Comparison of ENCODE assay signal across 12 mouse cellular contexts in the genomic region with DNA sequence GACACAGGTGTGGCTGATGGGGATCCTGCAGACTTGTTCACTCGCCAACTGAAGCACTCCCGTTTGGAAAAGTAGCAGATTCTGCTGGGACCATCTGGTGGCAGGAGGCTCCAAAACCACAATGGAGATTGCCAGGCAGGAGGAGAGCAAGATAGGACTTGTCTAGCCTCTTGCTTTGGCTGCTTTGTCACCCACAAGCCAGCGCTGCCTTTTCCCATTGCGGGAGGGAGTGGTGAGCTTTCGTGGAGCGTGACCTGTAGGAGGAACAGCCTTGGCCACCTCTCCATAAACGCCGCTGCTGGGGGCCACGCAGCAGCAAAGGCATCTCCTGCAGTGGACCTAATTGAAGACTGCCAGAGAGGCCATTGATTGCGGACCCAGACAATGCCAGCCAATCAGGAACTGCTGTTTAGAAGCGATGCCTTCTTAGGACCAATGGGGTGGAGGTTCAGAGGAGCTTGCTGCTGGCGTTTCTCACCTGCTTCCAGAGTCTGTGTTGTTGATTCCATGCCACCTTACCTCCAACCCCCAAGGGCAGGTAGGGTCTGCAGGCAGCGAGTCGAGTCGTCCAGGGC.
DNase-seq lines count a peak whose midpoint lies in the region; ATAC-seq lines count a peak whose summit lies in the region.
"Had no signal": no experiment of that assay in that cellular context is flagged by ENCODE, and none has a peak within 500 bp of the region (broad histone marks: within the 10 kb centered on the region; RNA-seq: fewer than 3 reads in every experiment).

No protein-coding gene starts in this region.

- H3K4me1 ChIP-seq in kidney, embryonic 16.5 days (ENCODE audit: insufficient read depth, low read length), result peaks cover 66% of the 10 kb centered on the region
- peaks cover 54% of the 10 kb centered on the region for H3K4me1 ChIP-seq in forebrain, embryonic 12.5 days
- peaks cover 53% of the 10 kb centered on the region for H3K4me1 ChIP-seq in midbrain, embryonic 14.5 days (ENCODE audit: control insufficient read depth, insufficient read depth, low read length)
- H3K4me1 ChIP-seq in intestine, embryonic 16.5 days (ENCODE audit: control insufficient read depth, insufficient read depth, low read length), result peaks cover 30% of the 10 kb centered on the region

- 0 out of 2 replicates have a peak overlapping the region, but pooled peaks have one; percentile 1 for H3K4me2 ChIP-seq in kidney, embryonic 16.5 days (replicated peaks; ENCODE audit: low read depth, low read length)
- peak overlapping the region; percentile 15 for H3K4me2 ChIP-seq in forebrain, embryonic 12.5 days
- H3K4me2 ChIP-seq in midbrain, embryonic 14.5 days (ENCODE audit: low read length), result peak overlapping the region; percentile 29; the same call in 1 of the 2 replicates
- H3K4me2 ChIP-seq in intestine, embryonic 16.5 days (ENCODE audit: low read depth, low read length), result no peak overlapping the region
- H3K4me2 ChIP-seq: heart, embryonic 12.5 days; liver, embryonic 13.5 days had no signal

- no peak for DNase-seq in kidney, adult 11 months
- peak; percentile 70 for DNase-seq in cerebellum, adult 9-10 months
- DNase-seq in midbrain, embryonic 14.5 days, result no peak
- DNase-seq in natural killer cell, adult 2 months (ENCODE audit: low spot score in 2 of 2), result no peak
- no peak for DNase-seq in kidney, adult 8-10 months
- DNase-seq: liver, embryonic 13.5 days; right cerebral cortex, adult 18-20 months; thymus, adult 18-20 months had no signal

- no peak overlapping the region for H3K27ac ChIP-seq in kidney, embryonic 16.5 days (ENCODE audit: low read length)
- H3K27ac ChIP-seq in forebrain, embryonic 12.5 days, result peak overlapping the region; percentile 91
- peak overlapping the region; percentile 79; the same call in 1 of the 2 replicates for H3K27ac ChIP-seq in midbrain, embryonic 14.5 days (replicated peaks; ENCODE audit: low read depth, low read length)
- H3K27ac ChIP-seq in intestine, embryonic 16.5 days (ENCODE audit: low read length), result no peak overlapping the region
- H3K27ac ChIP-seq: liver, embryonic 13.5 days had no signal

- H3K27me3 ChIP-seq in kidney, embryonic 16.5 days (ENCODE audit: insufficient read depth, low read length), result no peaks in the 10 kb centered on the region
- peaks cover 82% of the 10 kb centered on the region for H3K27me3 ChIP-seq in forebrain, embryonic 12.5 days
- H3K27me3 ChIP-seq in midbrain, embryonic 14.5 days (ENCODE audit: control insufficient read depth, insufficient read depth, low read length), result peaks cover 24% of the 10 kb centered on the region
- H3K27me3 ChIP-seq in intestine, embryonic 16.5 days (replicated peaks; ENCODE audit: control insufficient read depth, insufficient read depth, low read length), result 0 out of 2 replicates have a peak, but pooled peaks cover 3% of the 10 kb centered on the region

- no peak overlapping the region for H3K9ac ChIP-seq in kidney, embryonic 16.5 days (replicated peaks; ENCODE audit: low read length)
- no peak overlapping the region for H3K9ac ChIP-seq in forebrain, embryonic 12.5 days
- no peak overlapping the region for H3K9ac ChIP-seq in midbrain, embryonic 14.5 days (replicated peaks; ENCODE audit: low read length)
- H3K9ac ChIP-seq in intestine, embryonic 16.5 days (ENCODE audit: low read depth, low read length), result no peak overlapping the region
- H3K9ac ChIP-seq: heart, embryonic 12.5 days; liver, embryonic 13.5 days had no signal

- WGBS in kidney, embryonic 16.5 days, result 46% methylated on average over 15 of the region's 15 CpGs
- WGBS in forebrain, embryonic 12.5 days, result 23% methylated on average over 15 of the region's 15 CpGs
- 27% methylated on average over 15 of the region's 15 CpGs for WGBS in midbrain, embryonic 14.5 days
- WGBS in intestine, embryonic 16.5 days, result 63% methylated on average over 15 of the region's 15 CpGs

- no peaks in the 10 kb centered on the region for H3K36me3 ChIP-seq in kidney, embryonic 16.5 days (ENCODE audit: insufficient read depth, low read length)
- H3K36me3 ChIP-seq in forebrain, embryonic 12.5 days (replicated peaks), result no peaks in the 10 kb centered on the region
- no peaks in the 10 kb centered on the region for H3K36me3 ChIP-seq in midbrain, embryonic 14.5 days (ENCODE audit: control insufficient read depth, insufficient read depth, low read length)
- H3K36me3 ChIP-seq in intestine, embryonic 16.5 days (ENCODE audit: control insufficient read depth, insufficient read depth, low read length), result no peaks in the 10 kb centered on the region
- H3K36me3 ChIP-seq: heart, embryonic 12.5 days; liver, embryonic 13.5 days had no signal

- no peak overlapping the region for H3K4me3 ChIP-seq in kidney, embryonic 16.5 days (ENCODE audit: low read length)
- no peak overlapping the region for H3K4me3 ChIP-seq in forebrain, embryonic 12.5 days (replicated peaks)
- no peak overlapping the region for H3K4me3 ChIP-seq in midbrain, embryonic 14.5 days (replicated peaks; ENCODE audit: low read depth, low read length)
- H3K4me3 ChIP-seq in intestine, embryonic 16.5 days (ENCODE audit: low read length), result no peak overlapping the region
- H3K4me3 ChIP-seq: heart, embryonic 12.5 days; liver, embryonic 13.5 days had no signal

- H3K9me3 ChIP-seq in kidney, embryonic 16.5 days (ENCODE audit: low read length), result no peaks in the 10 kb centered on the region
- no peaks in the 10 kb centered on the region for H3K9me3 ChIP-seq in forebrain, embryonic 12.5 days
- no peaks in the 10 kb centered on the region for H3K9me3 ChIP-seq in midbrain, embryonic 14.5 days (ENCODE audit: control insufficient read depth, low read length)
- no peaks in the 10 kb centered on the region for H3K9me3 ChIP-seq in intestine, embryonic 16.5 days (ENCODE audit: control insufficient read depth, low read length)
- H3K9me3 ChIP-seq: heart, embryonic 12.5 days; liver, embryonic 13.5 days had no signal

- no peak for ATAC-seq in kidney, embryonic 16.5 days (ENCODE audit: low FRiP score, low TSS enrichment)
- ATAC-seq in forebrain, embryonic 12.5 days (ENCODE audit: low FRiP score), result no peak
- ATAC-seq in midbrain, embryonic 14.5 days (ENCODE audit: low FRiP score, low TSS enrichment), result no peak
- no peak for ATAC-seq in intestine, embryonic 16.5 days

Comparison
In these comparisons a context has a peak if more than half of its experiments do, and no peak if none do; other contexts are left out.
1. H3K27ac ChIP-seq: peak in forebrain, embryonic 12.5 days (single experiment) and midbrain, embryonic 14.5 days (single experiment); none in kidney, embryonic 16.5 days (single experiment) and intestine, embryonic 16.5 days (single experiment).